Mouse (Mus musculus) lung, adult 2 months (tissue): ENCODE results near the gene Vstm4.

Source experiments
- CTCF ChIP-seq: fragments of 200-500 bp; IDR thresholded peaks from 2 replicates; pipeline ENCODE4 v1.5.1; 2011; ENCODE audit warnings: mild to moderate bottlenecking, low read length, control low read depth; ENCODE audit not compliant: insufficient read depth
- POLR2A ChIP-seq: fragments of 200-500 bp; IDR thresholded peaks from 2 replicates; pipeline ENCODE4 v1.6.1; 2011; ENCODE audit warnings: low read depth, mild to moderate bottlenecking, control low read depth, low read length, borderline replicate concordance; ENCODE audit errors: extremely low read depth

DNA sequence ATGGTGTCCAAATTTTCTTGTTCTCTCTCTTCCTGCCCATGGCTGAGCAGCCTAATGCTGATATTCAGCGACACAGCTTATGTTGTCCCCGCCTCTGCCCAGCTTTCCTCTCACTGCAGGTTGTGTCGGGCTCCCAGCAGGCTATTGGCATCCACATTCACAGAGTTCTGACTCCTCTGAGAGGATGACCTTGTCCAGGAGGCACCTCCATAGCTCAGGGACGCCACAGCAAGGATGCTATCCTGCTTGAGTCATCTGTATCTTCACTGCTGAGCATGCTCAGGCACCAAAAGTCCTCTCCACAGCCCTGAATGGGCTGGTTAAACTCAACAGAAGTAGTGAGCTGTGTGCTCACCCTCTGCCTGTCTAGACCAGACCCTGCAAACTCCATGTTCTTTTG is 41.6 kb upstream of the Vstm4 start:
- no peak for TF ChIP-seq POLR2A
- no peak for TF ChIP-seq CTCF
